Mouse (Mus musculus): ENCODE data around the gene Ercc5. TPM values are rescaled to one million over a fixed set of nuclear protein-coding genes. Genes with fewer than 3 reads are reported as not detected.
A peak's percentile ranks its signal among the peaks of the same experiment; 100 is the strongest.

The Ercc5 gene
- total RNA-seq, 2 experiments from 2014 or later, result 25.0 to 25.3 TPM

DNA sequence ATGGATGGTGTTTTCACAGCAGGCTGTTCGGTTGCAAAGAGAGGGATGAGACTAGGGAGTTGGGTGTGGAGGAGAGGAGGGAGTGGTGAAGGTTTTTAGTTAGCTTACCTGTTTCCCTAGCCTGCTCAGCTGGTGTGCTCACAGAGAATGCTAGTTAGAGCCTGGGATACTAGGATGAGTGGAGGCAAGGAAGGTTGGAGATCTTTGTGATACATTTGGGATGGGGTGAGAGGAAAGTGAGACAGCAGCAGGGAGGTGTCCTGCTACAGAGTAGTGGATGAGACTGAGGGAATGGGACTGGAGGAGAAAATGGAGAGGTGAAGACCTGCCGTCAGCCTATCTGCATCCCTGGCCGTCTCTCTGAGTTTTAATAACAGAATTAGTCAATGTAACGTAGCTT, 25.1 kb downstream of the Ercc5 start:
- DNase-seq, result no peak
- intact Hi-C loops (cut with DNase I), result no loop called here

DNA sequence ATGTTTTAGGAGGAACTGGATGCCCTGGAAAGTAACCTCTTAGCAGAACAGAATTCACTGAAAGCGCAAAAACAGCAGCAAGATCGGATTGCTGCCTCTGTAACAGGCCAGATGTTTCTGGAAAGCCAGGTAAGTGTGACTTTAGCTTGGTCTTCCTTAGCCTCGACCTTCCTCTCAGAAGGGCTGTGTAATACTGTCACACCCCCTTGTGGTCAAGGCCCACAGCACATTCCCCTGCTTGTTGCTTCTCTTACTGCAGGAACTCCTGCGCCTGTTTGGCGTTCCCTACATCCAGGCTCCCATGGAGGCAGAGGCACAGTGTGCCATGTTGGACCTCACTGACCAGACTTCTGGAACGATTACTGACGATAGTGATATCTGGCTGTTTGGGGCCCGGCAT, 26.4 kb downstream of the Ercc5 start:
- intact Hi-C loops (cut with DNase I), result no loop called here
- no peak for DNase-seq

DNA sequence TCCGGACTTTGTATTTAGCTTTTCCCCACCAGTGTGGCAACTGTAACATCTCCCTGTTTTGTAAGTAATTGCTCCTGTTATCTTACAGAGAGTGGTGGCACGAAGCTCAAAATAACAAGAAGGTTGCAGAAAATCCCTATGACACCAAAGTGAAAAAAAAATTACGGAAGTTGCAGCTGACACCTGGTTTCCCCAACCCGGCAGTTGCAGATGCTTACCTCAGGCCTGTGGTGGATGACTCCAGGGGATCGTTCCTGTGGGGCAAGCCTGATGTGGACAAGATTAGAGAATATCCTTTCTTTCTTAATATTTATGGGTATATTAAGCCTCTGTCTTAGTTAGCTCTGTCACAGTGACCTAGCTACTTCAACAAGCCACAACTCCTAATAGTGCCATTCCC, 30.5 kb downstream of the Ercc5 start:
- no peak for DNase-seq
- intact Hi-C loops (cut with DNase I), result no loop called here

DNA sequence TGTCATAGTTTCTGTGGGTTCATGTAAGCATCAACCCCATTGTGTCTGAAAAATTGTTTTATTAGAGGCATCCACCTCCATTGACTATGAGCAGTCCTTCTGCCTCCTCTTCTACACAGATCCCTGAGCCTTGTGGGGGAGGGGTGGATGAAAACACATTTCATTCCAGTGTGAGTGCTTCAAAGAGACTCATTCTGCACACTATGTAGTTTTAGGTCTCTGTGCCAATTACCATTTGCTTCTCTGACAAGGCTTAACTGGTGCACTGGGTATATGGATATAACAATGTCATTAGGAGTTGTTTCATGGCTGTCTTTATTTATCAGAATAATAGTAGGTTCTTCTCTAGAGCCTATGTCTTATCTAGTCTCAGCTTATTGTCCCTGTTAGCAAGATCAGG, 38.9 kb downstream of the Ercc5 start:
- DNase-seq, result no peak
- intact Hi-C loops (cut with DNase I), result no loop called here

DNA sequence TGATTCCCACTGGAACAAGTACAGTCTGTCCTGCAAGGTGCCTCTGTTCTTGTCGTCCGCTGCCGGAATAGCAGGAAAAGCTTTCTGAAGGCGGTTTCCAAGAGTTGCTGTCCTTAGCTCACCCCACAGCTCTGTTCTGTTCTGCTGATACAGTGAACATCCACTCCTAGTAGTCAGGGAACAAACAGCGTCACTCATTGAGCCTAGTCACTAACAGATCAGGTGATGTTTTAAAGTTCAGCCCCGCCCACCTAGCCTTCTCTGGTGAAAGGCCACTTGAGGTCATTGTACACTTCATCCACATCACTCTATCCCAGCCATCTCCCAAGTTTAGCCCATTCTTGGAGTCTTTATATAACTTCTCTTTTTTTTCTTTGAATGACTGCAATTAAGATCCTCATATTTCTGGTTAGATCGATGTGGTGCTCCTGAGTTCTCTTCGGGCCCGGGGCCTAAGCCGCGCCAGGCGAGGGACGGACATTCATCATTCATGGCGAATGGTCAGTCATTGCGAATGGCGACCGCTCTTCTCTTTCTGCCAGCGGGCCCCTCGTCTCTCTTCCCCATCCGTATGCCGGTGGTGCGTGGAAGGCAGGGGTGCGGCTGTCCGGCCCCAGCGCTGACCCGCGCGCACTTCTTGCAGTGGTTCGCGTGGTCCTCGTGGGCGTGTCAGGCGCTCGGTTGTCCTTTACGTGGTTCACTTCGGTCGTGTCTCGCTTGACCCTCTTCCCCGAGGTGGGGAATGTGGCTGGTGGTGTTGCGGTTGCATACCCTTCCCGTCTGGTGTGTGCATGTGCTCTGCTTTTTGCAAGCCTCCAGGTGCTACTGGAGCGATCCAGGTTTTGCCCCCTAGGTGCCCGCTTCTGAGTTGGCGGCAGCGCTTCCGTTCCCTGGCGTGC, 51.0 kb downstream of the Ercc5 start:
- intact Hi-C loops (cut with DNase I), result no loop called here

DNA sequence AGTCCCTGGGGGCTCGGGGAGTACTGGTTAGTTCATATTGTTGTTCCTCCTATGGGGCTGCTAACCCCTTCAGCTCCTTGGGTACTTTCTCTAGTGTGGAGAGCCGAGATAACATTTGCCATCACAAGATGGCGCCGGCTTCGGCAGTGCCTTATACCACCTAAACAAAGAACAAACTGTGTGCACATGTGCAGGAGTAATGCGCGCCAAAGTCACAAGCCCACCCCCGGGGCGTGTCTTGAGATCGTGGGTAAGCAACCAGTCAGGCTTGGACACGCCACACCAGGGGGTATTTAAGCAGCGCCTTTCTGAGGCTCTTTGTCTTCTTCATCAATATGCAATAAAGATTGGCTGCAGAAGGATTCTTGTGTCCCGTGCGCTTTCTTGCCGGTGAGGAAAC, 55.3 kb downstream of the Ercc5 start:
- intact Hi-C loops (cut with DNase I), result no loop called here

More for the DNA sequence above, 51.0 kb downstream of the Ercc5 start:
- peak; percentile 25 for DNase-seq

DNA sequence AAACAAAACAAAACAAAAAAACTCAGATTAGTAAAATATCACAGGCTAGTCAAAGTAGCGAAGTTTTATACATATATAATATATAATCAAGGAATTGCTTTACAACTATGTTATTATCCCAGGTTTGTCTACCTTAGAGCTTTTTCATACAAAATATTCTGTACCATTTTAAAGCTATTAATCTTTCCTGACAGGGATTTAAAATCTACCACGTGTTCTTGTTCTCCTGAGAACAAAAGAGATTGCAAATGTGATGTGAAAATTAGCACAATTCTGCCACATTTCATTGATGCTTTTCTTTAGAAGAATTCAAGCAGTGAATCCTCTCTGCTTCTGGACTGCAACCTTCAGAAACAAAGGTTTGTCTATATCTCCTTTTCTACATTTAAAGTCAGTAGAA, 66.9 kb downstream of the Ercc5 start:
- no peak for DNase-seq
- intact Hi-C loops (cut with DNase I), result no loop called here

More for the DNA sequence above, 55.3 kb downstream of the Ercc5 start:
- no peak for DNase-seq

DNA sequence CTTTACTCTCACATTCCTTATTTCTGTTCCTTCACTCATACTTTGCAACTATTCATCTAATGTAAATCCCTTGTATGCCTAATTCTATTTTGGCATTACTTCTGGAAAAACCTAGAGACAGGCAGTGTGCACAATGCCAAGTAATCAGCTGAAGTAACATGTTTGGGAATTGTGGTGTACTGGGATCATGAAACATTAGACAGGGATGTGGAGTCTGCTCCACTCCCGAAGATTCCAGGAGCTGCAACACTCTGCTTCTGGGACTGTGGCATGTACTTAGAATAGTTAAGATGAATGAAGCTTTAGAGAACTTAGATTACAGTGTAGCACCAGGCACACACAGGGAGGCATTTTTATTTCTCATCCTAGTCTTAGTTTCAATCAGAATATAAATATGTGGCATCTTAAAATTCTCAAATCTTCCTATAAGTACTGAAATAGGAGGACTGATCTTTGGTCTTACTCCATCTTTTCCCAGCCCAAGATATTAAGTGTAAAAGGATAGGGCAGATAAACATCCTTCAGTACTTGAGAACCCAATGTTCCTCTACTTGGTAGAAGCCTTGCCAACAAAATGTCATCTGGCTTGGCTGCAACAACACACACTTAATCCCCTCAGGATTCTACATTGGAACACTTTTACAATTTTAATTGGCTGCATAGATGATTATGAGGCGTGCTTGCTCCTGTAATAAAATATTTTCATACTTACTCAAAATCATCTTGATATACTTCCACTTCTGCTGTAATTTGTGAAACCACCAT, 69.0 kb downstream of the Ercc5 start:
- DNase-seq, result no peak
- intact Hi-C loops (cut with DNase I), result no loop called here

DNA sequence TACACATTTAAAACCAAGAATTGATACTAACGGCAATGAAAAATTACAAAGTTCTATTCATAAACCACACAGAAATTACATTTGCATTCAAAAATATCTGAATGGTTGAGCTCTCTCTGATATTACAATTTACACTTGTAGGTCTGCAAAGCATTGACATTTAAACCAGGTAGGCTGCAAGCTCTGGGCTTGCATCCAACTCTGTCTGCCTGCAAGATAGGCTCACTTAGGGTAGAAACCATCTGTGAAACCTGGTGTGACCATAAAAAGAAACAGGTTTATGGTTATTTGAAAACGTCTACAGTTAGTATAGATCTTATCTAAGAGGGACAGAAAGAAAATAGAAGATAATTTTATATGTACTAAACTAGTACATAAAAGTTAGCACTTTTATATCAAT, 69.6 kb downstream of the Ercc5 start:
- intact Hi-C loops (cut with DNase I), result no loop called here
- peak; percentile 17 for DNase-seq

DNA sequence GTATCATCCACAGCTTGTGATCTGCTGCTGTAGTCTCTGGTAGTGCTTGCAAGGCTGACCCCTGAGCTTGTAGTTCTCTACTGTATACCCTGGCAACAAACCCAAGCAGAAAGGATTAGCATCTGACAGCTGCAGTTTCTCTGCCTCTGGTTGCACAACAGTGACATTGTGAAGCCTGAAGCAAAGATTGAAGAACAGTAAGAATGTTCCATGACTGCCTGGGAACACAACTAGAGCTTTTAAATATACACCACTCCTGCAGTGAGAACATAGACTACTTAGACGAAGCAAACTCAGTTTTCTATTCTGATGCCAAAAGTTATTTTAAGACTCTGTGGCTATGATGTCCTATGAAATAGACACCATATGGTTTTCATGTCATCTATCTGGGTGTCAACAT, 71.3 kb downstream of the Ercc5 start, which contains the start of gene Mettl21e:
Gene Mettl21e, minus strand, starts transcription at position 86 of the 400 bp plus-strand sequence.
- no peak for DNase-seq
- intact Hi-C loops (cut with DNase I), result no loop called here

DNA sequence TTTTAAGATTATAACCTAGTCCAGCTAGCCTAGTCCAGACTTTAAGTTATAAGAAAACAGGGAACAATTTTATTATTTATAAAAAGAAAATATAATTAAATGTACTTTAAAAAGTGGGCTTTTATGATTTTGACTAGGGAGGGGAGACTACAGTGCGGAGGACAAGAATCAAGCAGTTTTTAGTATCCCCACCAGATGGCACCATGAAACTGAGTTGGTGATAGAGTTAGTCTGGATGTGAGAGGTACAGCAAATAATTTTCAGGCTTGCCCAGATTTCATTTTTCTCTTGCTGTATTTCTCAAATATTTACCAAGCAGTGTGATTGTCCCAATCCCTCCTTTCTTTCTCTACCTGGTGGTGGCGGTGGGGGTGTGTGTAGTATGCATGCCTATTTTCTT, 81.5 kb downstream of the Ercc5 start:
- DNase-seq, result peak; percentile 18
- intact Hi-C loops (cut with DNase I), result loop anchor here (2.0 to 5.0 kb wide), 2 partner anchors 512 to 1538 kb away; no protein-coding TSS in a partner anchor

Other genes with a start within 250 kb of the Ercc5 start
- 10 to 100 TPM; 62.0 to 64.2 TPM for gene Tpp2, start 214.1 kb upstream of the Ercc5 start, total RNA-seq (2021)
- 1 to 10 TPM in 1 of 2 experiments, under 1 TPM in 1; 0.97 to 2.0 TPM for gene Mettl21c, start 127.7 kb upstream of the Ercc5 start, total RNA-seq (2021)
- not detected for gene Gm8251, start 85.8 kb upstream of the Ercc5 start, total RNA-seq (2021)
- gene Tex30, start 45.3 kb upstream of the Ercc5 start, total RNA-seq (2021), result 10 to 100 TPM in 1 of 2 experiments, 1 to 10 TPM in 1; 10.0 to 11.0 TPM
- gene Kdelc1, start 28.9 kb upstream of the Ercc5 start, total RNA-seq (2021), result 10 to 100 TPM; 14.3 to 14.9 TPM
- gene Bivm, start 28.8 kb upstream of the Ercc5 start, total RNA-seq (2021), result 10 to 100 TPM; 51.7 to 55.0 TPM
- gene Mettl21e, start 71.2 kb downstream of the Ercc5 start, total RNA-seq (2021), result not detected

Measured in left cerebral cortex, postnatal 4 days (tissue).